Mouse (Mus musculus) neural tube, embryonic 10.5 days (tissue): ENCODE data around the gene Ppm1l.

Experiments used
- DNase-seq: peaks from one replicate; pipeline ENCODE4 v3.0.0-alpha.2; 2017; ENCODE audit warnings: low spot score; ENCODE audit errors: extremely low spot score

The Ppm1l gene

GRCm38 (mm10) chr3:69433580-69433979 lies 116.9 kb downstream of the Ppm1l start:
- DNase-seq, result no peak

DNA sequence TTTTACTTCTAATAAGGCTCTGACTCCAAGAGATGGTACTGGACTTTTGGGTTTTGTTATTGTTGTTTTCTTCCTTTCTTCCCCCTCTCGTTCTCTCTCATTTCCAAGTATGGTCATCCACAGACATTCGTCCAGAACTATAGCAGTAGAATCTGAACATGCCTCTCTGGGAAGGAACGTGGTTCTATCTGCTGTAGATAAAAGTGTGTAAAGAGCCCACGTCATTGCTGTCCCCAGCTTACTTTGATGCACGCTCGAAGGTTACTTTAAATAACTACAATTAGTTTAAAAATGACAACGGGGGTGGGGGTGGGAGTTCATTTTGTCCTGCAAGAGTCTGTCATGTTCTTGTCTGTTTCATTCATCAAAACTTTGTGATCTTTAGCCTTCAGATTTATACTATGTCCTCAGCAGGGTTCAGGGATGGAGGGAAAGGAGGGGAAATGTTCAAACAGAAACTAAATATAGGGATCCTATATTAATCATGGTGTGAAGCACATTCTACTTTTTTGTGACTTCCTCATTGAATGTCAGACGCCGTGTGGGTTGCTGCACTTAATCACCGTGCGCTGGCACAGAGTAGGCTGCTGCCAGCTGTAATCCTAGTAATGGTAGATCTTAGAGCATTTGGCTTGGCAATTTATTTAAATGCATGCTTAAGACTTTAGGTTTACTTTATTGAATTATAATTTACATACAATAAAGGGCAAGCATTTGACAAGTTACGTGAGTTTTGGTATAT lies 122.3 kb downstream of the Ppm1l start:
- DNase-seq, result no peak

DNA sequence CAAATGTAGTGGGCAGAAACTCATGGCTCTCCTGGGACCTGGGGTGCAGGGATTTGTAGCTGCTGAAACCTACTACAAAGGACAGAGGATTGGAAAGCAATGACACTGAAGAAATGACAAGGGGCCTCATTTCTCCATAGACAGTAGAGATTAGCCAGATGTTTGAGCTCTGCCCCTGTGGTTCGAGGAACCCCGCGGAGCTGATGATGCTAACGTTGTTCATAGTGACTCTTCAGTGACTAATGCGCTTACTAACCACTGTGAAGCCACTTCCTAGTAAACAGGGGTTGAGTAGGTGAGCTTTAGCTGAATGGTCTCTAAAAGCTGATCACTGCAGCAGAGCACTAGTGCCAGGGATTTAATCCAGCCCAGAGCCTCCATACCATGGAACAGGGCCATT lies 124.1 kb downstream of the Ppm1l start:
- DNase-seq, result no peak

- no peak for DNase-seq
These were observed 130.3 kb downstream of the Ppm1l start for GRCm38 (mm10) chr3:69446989-69447388.

DNA sequence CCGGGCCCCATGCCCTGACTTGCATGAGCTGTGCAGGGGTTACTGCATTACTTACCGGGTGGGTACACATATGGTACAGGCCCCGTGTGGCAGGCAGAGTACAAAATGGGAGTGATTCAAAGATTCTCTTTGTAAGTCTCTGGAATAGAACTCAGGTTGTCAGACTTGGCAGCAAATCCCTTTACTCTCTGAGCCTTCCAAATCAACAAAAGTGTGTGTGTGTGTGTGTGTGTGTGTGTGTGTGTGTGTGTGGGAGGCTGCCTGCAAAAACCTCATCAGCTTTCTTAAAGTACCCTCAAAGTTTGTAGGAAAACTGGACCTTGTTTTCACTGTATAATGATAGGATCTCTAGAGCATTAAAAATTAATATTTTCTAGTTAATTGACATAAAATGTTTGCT lies 132.4 kb downstream of the Ppm1l start:
- no peak for DNase-seq

GRCm38 (mm10) chr3:69454330-69454729 lies 137.7 kb downstream of the Ppm1l start:
- DNase-seq, result no peak

- no peak for DNase-seq
These were observed 139.4 kb downstream of the Ppm1l start for GRCm38 (mm10) chr3:69456071-69456470.

- DNase-seq, result no peak
These were observed 142.1 kb downstream of the Ppm1l start for GRCm38 (mm10) chr3:69458756-69459155.

DNA sequence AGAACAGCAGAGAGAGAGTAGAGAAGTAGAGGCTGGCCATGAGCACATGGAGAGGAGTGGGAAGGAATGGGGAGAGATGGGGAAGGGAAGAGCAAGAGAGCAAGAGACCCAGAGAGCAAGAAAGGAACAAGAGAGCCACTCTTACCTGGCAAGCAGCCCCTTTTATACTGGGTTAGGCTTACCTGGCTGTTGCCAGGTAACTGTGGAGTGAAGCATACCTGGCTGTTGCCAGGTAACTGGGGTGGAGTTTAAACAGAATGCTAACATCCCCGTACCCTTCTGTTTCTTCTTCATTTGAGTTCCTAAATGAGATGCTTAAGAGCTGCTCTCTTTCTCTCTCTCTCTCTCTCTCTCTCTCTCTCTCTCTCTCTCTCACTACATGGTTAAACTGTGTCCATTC lies 145.3 kb downstream of the Ppm1l start:
- DNase-seq, result no peak

GRCm38 (mm10) chr3:69465751-69466150 lies 149.1 kb downstream of the Ppm1l start:
- DNase-seq, result no peak

DNA sequence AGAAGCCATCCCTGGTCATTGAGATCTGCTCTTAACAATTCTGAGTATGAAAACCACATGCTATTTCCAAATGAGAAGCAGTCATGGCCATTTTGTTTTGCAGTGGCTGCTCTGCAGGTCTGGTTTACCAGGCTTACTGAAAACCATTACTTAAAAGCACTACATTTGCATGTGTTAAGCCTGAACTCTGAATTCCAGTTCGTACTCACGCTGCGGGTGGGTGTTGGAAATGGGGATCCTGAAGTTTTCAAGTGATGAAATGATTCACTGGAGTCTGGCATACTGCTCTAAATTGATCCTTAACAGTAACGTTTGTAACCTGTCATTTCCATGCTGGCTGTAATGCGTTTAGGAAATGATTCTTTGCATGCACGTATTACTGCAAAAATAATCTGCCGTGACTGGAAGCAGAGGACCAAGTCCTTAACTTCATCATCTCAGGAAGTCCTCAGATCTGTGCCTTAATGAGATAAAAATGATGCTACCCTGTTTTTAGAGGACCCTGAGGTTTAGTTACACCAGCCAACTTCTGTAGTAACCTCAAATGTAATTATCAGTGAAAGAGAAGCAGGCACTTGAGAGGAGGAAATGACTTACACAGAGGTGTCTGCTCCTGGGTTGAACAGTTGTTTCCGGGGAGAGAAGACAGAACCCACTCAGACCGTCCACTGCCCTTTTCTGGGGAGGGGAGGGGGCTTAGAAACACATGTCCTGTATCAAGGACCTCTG lies 151.8 kb downstream of the Ppm1l start:
- DNase-seq, result no peak

- DNase-seq, result no peak
These were observed 152.9 kb downstream of the Ppm1l start for GRCm38 (mm10) chr3:69469463-69470141.

GRCm38 (mm10) chr3:69470142-69470796 lies 153.6 kb downstream of the Ppm1l start:
- peak; percentile 27 for DNase-seq

DNA sequence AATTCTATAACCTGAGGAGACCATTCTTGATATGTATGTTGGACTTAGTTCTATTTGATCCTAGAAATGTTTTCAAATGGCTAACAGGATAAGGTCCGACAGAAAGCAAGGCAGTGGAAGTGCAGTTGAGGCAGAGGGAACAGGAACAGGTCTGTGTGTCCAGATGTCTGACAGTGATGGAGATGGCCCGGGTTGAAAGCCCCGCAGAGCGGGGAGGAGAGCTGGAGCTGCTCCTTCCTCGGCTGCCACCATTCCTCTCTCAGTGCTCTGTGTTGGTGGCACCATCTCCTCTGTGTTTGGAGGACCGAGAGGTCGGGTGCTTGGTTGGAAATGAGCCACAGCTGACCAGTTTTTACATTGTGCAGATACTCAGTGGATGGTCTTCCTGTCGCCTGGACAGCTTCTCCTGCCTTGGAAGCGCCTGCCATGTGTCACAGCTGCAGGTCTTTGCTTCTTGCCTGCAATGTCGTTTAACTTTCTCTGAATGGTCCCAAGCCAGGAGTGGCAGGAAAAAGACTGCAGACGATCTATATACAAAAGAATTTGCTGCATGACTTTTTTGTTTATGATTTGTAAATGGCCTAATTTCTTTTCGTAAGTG lies 159.3 kb downstream of the Ppm1l start:
- DNase-seq, result no peak

DNA sequence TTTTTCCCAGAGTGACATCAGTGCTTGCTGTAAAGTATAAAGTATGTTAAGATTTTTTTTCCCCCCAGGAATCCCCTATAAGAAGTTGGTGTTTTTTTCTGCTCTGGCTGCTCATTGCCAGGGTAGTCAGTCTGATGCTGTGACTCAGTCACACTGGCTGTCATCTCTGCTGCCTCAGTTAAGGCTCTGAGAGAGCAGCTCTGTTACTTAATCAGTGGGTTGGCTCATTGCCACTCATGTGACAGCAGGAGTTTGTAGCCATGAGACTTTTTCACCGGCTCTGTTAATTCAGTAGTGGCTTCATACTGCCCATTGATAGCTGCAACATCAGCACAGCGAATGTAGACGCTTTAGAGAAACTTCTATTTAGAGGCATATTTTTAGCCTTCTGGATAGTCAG lies 163.3 kb downstream of the Ppm1l start:
- no peak for DNase-seq

DNA sequence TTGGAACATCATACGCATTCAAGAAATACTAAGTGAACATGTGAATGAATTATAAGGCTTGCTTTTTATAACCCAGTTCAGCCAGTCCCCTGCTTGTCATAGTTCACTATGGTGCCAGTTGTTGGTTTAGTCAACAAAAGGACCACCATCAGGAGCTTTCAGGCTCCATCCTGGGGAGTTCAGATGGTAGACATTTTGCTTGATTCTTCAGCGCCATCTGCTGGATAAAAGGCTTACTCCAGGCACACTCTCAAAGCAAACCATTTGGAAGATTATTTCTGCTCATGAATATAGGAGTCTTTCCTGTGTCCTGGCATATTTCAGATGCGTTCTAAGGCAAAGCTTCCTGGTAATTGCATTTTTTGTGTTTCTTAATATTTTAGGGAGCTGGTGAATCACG lies 165.2 kb downstream of the Ppm1l start:
- DNase-seq, result peak; percentile 61

DNA sequence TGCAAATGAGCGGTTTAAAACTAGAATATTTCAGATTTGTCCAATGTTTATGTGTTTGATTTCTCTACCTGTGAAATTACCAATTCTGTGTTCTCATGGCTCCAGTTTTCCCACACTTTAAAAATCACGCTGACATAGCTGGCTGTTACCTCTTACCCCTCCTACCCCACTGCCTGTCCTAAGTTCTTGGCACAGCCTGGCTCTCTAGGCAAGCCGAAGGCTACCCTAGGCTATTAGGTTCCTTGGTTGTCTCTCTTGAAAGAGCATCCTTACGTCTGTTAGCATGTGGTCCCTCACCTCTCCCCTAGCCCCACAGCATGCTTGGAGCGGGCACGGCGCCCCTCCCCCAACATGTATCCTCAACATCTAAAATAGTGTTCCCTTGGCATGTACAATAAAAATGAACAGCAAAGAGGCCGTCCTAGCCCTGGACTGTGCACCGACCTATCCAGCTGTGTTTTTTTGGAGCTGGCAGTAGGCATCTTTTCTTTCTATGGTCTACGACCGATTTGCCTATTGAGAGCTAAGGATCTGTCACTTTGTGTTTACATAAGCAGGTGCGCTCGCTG lies 167.4 kb downstream of the Ppm1l start:
- DNase-seq, result no peak

DNA sequence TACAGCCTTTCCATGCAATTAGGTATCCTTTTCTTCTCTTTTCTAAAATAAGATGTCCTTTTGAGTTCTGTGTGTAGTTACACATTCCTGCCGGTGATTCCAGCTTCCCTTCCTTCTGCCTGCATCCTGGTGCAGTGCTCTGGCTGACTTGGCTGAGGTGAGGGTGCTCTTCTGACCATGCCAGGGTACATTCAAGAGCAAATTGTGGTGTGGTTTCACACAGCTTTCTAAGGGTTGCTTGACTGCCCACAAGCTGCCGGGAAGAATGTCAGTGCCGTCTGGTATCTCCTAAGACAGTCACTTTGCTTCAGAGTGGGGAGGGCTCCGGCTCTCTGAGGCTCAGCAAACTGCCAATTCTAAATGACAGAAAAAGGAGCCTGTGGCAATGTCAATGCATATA lies 167.9 kb downstream of the Ppm1l start:
- DNase-seq, result no peak

GRCm38 (mm10) chr3:69485347-69485746 lies 168.7 kb downstream of the Ppm1l start:
- no peak for DNase-seq

DNA sequence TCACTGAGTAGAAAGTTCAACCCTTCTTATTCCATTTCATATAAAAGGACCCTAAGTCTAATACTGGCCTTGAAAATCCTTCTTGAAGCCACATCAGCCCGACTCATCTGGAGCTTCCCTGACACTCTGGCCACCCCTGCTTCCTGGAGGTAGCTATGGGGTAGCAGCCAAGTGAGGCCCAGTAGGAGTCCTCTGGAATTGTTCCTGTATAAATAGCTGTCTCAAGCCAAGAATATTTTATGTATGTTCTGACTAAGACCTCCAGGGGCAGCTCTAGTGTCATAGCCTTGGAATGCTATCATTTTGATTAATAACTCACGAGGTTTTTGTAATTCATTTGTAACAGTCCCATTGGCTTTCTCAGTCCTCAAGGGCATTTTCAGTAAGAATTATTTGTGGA lies 169.1 kb downstream of the Ppm1l start:
- DNase-seq, result no peak

GRCm38 (mm10) chr3:69487471-69487870 lies 170.8 kb downstream of the Ppm1l start:
- no peak for DNase-seq
